Mouse (Mus musculus): ENCODE data around the gene Olfr1039. TPM values are rescaled to one million over a fixed set of nuclear protein-coding genes. Genes with fewer than 3 reads are reported as not detected.

The Olfr1039 gene
- not detected in 2 replicates for polyA plus RNA-seq (2015; fragmentation: Nextera tagmentation; extraction: Ambion mirVana)

GRCm38 (mm10) chr2:86135828-86136227 lies at the start of gene Olfr1039:
Gene Olfr1039 (minus strand): TSS chr2:86135928.

GRCm38 (mm10) chr2:86177720-86178119 lies 42.0 kb upstream of the Olfr1039 start, which contains the start of gene Olfr1044:
Gene Olfr1044 (minus strand): TSS chr2:86177820.

GRCm38 (mm10) chr2:86167422-86167821 lies 31.7 kb upstream of the Olfr1039 start, which contains the start of gene Olfr1043:
Gene Olfr1043 (minus strand): TSS chr2:86167522.

GRCm38 (mm10) chr2:86161738-86162137 lies 26.0 kb upstream of the Olfr1039 start, which contains the start of gene Olfr1042:
Gene Olfr1042 (minus strand): TSS chr2:86161838.

GRCm38 (mm10) chr2:86146632-86147031 lies 10.9 kb upstream of the Olfr1039 start, which contains the start of gene Olfr1040:
Gene Olfr1040 (minus strand): TSS chr2:86146732.

GRCm38 (mm10) chr2:86087285-86087684 lies 48.4 kb downstream of the Olfr1039 start, which contains the start of gene Olfr1037:
Gene Olfr1037 (minus strand): TSS chr2:86087385.

Other genes starting within 250 kb of the Olfr1039 start
- gene Olfr1024, start 230.9 kb downstream of the Olfr1039 start, polyA plus RNA-seq (2015; fragmentation: Nextera tagmentation; extraction: Ambion mirVana) = not detected in 2 replicates
- not detected in 2 replicates for gene Olfr1025-ps1, start 220.7 kb downstream of the Olfr1039 start, polyA plus RNA-seq (2015; fragmentation: Nextera tagmentation; extraction: Ambion mirVana)
- gene Olfr1026, start 214.4 kb downstream of the Olfr1039 start, polyA plus RNA-seq (2015; fragmentation: Nextera tagmentation; extraction: Ambion mirVana) = not detected in 2 replicates
- gene Olfr1028, start 185.5 kb downstream of the Olfr1039 start, polyA plus RNA-seq (2015; fragmentation: Nextera tagmentation; extraction: Ambion mirVana) = not detected in 2 replicates
- gene Olfr1029, start 162.0 kb downstream of the Olfr1039 start, polyA plus RNA-seq (2015; fragmentation: Nextera tagmentation; extraction: Ambion mirVana) = not detected in 2 replicates
- not detected in 2 replicates for gene Olfr1030, start 156.7 kb downstream of the Olfr1039 start, polyA plus RNA-seq (2015; fragmentation: Nextera tagmentation; extraction: Ambion mirVana)
- not detected in 2 replicates for gene Olfr1031, start 145.6 kb downstream of the Olfr1039 start, polyA plus RNA-seq (2015; fragmentation: Nextera tagmentation; extraction: Ambion mirVana)
- gene Olfr1032, start 130.4 kb downstream of the Olfr1039 start, polyA plus RNA-seq (2015; fragmentation: Nextera tagmentation; extraction: Ambion mirVana) = not detected in 2 replicates
- gene Olfr1033, start 115.3 kb downstream of the Olfr1039 start, polyA plus RNA-seq (2015; fragmentation: Nextera tagmentation; extraction: Ambion mirVana) = 5.2 and 5.3 TPM in 2 replicates
- 0.05 and 0.07 TPM in 2 replicates for gene Olfr1034, start 90.1 kb downstream of the Olfr1039 start, polyA plus RNA-seq (2015; fragmentation: Nextera tagmentation; extraction: Ambion mirVana)
- gene Olfr1036, start 61.9 kb downstream of the Olfr1039 start, polyA plus RNA-seq (2015; fragmentation: Nextera tagmentation; extraction: Ambion mirVana) = not detected in 2 replicates
- not detected in 2 replicates for gene Olfr1037, start 48.5 kb downstream of the Olfr1039 start, polyA plus RNA-seq (2015; fragmentation: Nextera tagmentation; extraction: Ambion mirVana)
- gene Olfr1040, start 10.8 kb upstream of the Olfr1039 start, polyA plus RNA-seq (2015; fragmentation: Nextera tagmentation; extraction: Ambion mirVana) = not detected in 2 replicates
- gene Olfr1042, start 25.9 kb upstream of the Olfr1039 start, polyA plus RNA-seq (2015; fragmentation: Nextera tagmentation; extraction: Ambion mirVana) = not detected in 2 replicates
- not detected in 2 replicates for gene Olfr1043, start 31.6 kb upstream of the Olfr1039 start, polyA plus RNA-seq (2015; fragmentation: Nextera tagmentation; extraction: Ambion mirVana)
- 0.27 TPM in 1 of 2 replicates, not detected in the other for gene Olfr1044, start 41.9 kb upstream of the Olfr1039 start, polyA plus RNA-seq (2015; fragmentation: Nextera tagmentation; extraction: Ambion mirVana)
- not detected in 2 replicates for gene Olfr52, start 49.8 kb upstream of the Olfr1039 start, polyA plus RNA-seq (2015; fragmentation: Nextera tagmentation; extraction: Ambion mirVana)
- gene Olfr1045, start 67.1 kb upstream of the Olfr1039 start, polyA plus RNA-seq (2015; fragmentation: Nextera tagmentation; extraction: Ambion mirVana) = not detected in 2 replicates
- gene Olfr1046, start 83.4 kb upstream of the Olfr1039 start, polyA plus RNA-seq (2015; fragmentation: Nextera tagmentation; extraction: Ambion mirVana) = not detected in 2 replicates
- gene Olfr1047, start 95.5 kb upstream of the Olfr1039 start, polyA plus RNA-seq (2015; fragmentation: Nextera tagmentation; extraction: Ambion mirVana) = not detected in 2 replicates
- not detected in 2 replicates for gene Olfr1048, start 104.4 kb upstream of the Olfr1039 start, polyA plus RNA-seq (2015; fragmentation: Nextera tagmentation; extraction: Ambion mirVana)
- not detected in 2 replicates for gene Olfr1049, start 122.4 kb upstream of the Olfr1039 start, polyA plus RNA-seq (2015; fragmentation: Nextera tagmentation; extraction: Ambion mirVana)
- not detected in 2 replicates for gene Olfr1051, start 143.2 kb upstream of the Olfr1039 start, polyA plus RNA-seq (2015; fragmentation: Nextera tagmentation; extraction: Ambion mirVana)
- not detected in 2 replicates for gene Olfr1052, start 156.5 kb upstream of the Olfr1039 start, polyA plus RNA-seq (2015; fragmentation: Nextera tagmentation; extraction: Ambion mirVana)
- gene Olfr1053, start 179.4 kb upstream of the Olfr1039 start, polyA plus RNA-seq (2015; fragmentation: Nextera tagmentation; extraction: Ambion mirVana) = not detected in 2 replicates
- not detected in 2 replicates for gene Olfr1054, start 199.5 kb upstream of the Olfr1039 start, polyA plus RNA-seq (2015; fragmentation: Nextera tagmentation; extraction: Ambion mirVana)
- gene Olfr1055, start 214.4 kb upstream of the Olfr1039 start, polyA plus RNA-seq (2015; fragmentation: Nextera tagmentation; extraction: Ambion mirVana) = not detected in 2 replicates
- gene Olfr1056, start 226.5 kb upstream of the Olfr1039 start, polyA plus RNA-seq (2015; fragmentation: Nextera tagmentation; extraction: Ambion mirVana) = not detected in 2 replicates
- not detected in 2 replicates for gene Olfr1057, start 242.5 kb upstream of the Olfr1039 start, polyA plus RNA-seq (2015; fragmentation: Nextera tagmentation; extraction: Ambion mirVana)